Mouse (Mus musculus) gonadal fat pad, adult 2 months (tissue): ENCODE measurements around the gene Fam71e2. TPM values are rescaled to one million over a fixed set of nuclear protein-coding genes. Genes with fewer than 3 reads are reported as not detected.
"Not testable (repeated sequence)": the region's sequence is repeated elsewhere in the genome, so short reads cannot be mapped to it uniquely, and the experiment has no call there.

ENCODE experiments used
- DNase-seq: peaks from one replicate; pipeline ENCODE4 v3.0.0-alpha.2; 2012; ENCODE audit warnings: low read depth
- polyA plus RNA-seq: library from polyadenylated mRNA; depleted of rRNA; stranded (reverse); fragments of >200 nt; gene quantifications from 2 replicates; pipeline ENCODE4 v1.2.3, GENCODE M21; 2012; rRNA removed

Fam71e2 gene
- 0.26 and 0.80 TPM in 2 replicates for polyA plus RNA-seq

- no peak for DNase-seq
Measured at GRCm38 (mm10) chr7:4771202-4771601, at the start of gene Fam71e2. Gene Fam71e2, minus strand, starts transcription at chr7:4771302.

GRCm38 (mm10) chr7:4816559-4816958 lies 45.5 kb upstream of the Fam71e2 start:
- DNase-seq = no peak

GRCm38 (mm10) chr7:4813105-4813791 lies 42.1 kb upstream of the Fam71e2 start:
- no peak for DNase-seq

GRCm38 (mm10) chr7:4812303-4813104 lies 41.4 kb upstream of the Fam71e2 start, which contains the start of gene Ube2s:
Gene Ube2s, minus strand, starts transcription at chr7:4812590.
- peak; percentile 100 for DNase-seq

- DNase-seq = no peak
Measured at GRCm38 (mm10) chr7:4811842-4812302, 40.8 kb upstream of the Fam71e2 start.

GRCm38 (mm10) chr7:4811131-4811530 lies 40.0 kb upstream of the Fam71e2 start:
- not testable (repeated sequence) for DNase-seq

GRCm38 (mm10) chr7:4806716-4807115 lies 35.6 kb upstream of the Fam71e2 start:
- no peak for DNase-seq

GRCm38 (mm10) chr7:4802247-4802646 lies 31.1 kb upstream of the Fam71e2 start:
- no peak for DNase-seq

GRCm38 (mm10) chr7:4795767-4796433 lies 24.8 kb upstream of the Fam71e2 start:
- DNase-seq = no peak

- DNase-seq = no peak
Measured at GRCm38 (mm10) chr7:4794631-4795168, 23.6 kb upstream of the Fam71e2 start.

GRCm38 (mm10) chr7:4793674-4794073 lies 22.6 kb upstream of the Fam71e2 start:
- DNase-seq = no peak

GRCm38 (mm10) chr7:4793248-4793647 lies 22.1 kb upstream of the Fam71e2 start:
- not testable (repeated sequence) for DNase-seq

- DNase-seq = peak; percentile 75
Measured at GRCm38 (mm10) chr7:4792278-4793212, 21.4 kb upstream of the Fam71e2 start, which contains the start of gene Rpl28. Gene Rpl28, plus strand, starts transcription at chr7:4792874.

GRCm38 (mm10) chr7:4789436-4789935 lies 18.4 kb upstream of the Fam71e2 start, which contains the start of gene Tmem238:
Gene Tmem238, minus strand, starts transcription at chr7:4789656.
- DNase-seq = no peak

GRCm38 (mm10) chr7:4788499-4789435 lies 17.7 kb upstream of the Fam71e2 start:
- DNase-seq = no peak

GRCm38 (mm10) chr7:4783667-4784268 lies 12.7 kb upstream of the Fam71e2 start:
- no peak for DNase-seq

- DNase-seq = no peak
Measured at GRCm38 (mm10) chr7:4782759-4783158, 11.7 kb upstream of the Fam71e2 start, which contains the start of the genes Il11 and Tmem190. Gene Il11, minus strand, starts transcription at chr7:4782859. Gene Tmem190, plus strand, starts transcription at chr7:4782937.

GRCm38 (mm10) chr7:4782130-4782529 lies 11.0 kb upstream of the Fam71e2 start:
- no peak for DNase-seq

GRCm38 (mm10) chr7:4779921-4780320 lies 8.8 kb upstream of the Fam71e2 start:
- DNase-seq = no peak
